Mouse (Mus musculus): ENCODE results near the gene Uso1. TPM values are rescaled to one million over a fixed set of nuclear protein-coding genes. Genes with fewer than 3 reads are reported as not detected.

Gene Uso1
- polyA plus RNA-seq, 1 experiment from 2014 or later: 35.6 TPM

DNA sequence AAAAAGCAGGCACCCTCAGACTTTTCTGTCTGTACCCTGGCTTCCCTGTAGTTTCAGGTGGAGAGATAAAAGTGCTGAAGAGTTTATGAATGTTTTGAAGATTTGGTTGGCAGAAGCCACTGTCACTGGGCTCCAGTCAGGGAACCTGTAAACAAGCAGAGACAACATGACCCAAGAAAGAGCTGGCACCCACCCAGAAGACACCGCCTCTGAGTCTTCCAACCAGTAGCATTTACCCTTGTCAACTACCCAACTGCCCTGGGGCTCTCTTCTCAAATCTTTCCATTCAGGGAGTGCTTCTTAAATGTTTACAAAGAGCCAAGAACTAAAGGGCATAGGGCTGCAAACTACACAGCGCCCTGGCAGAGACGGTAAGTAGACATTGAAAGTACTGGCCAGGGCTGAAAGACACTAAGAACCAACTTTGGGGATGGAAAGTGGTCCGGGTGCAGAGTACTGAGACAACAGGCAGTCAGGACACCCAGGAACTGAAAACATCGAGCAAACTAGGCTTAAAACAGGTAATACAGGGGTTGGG, 26.9 kb upstream of the Uso1 start:
- H3K9me3 ChIP-seq (replicated peaks): no peaks in the 10 kb centered on the region
- H3K27me3 ChIP-seq (replicated peaks): peaks cover 26% of the 10 kb centered on the region
- H3K4me2 ChIP-seq: no peak overlapping the region
- no peak overlapping the region for H3K9ac ChIP-seq
- ATAC-seq: no peak
- no peak overlapping the region for H3K27ac ChIP-seq
- peaks cover 39% of the 10 kb centered on the region for H3K4me1 ChIP-seq
- no peak overlapping the region for H3K4me3 ChIP-seq
- WGBS (ENCODE audit: insufficient replicate concordance): 76% methylated on average over 5 of the region's 5 CpGs
- H3K36me3 ChIP-seq: no peaks in the 10 kb centered on the region

GRCm38 (mm10) chr5:92112175-92112574, 25.6 kb upstream of the Uso1 start:
- Histone ChIP-seq H3K27ac (no peak overlapping the region), H3K9ac (no peak overlapping the region), H3K4me3 (no peak overlapping the region), H3K36me3 (no peaks in the 10 kb centered on the region), H3K27me3 (replicated peaks) (peaks cover 26% of the 10 kb centered on the region), H3K9me3 (replicated peaks) (no peaks in the 10 kb centered on the region), H3K4me1 (peaks cover 30% of the 10 kb centered on the region), H3K4me2 (peak overlapping the region; percentile 40)
- 13% methylated on average over 6 of the region's 6 CpGs for WGBS (ENCODE audit: insufficient replicate concordance)
- no peak for ATAC-seq

DNA sequence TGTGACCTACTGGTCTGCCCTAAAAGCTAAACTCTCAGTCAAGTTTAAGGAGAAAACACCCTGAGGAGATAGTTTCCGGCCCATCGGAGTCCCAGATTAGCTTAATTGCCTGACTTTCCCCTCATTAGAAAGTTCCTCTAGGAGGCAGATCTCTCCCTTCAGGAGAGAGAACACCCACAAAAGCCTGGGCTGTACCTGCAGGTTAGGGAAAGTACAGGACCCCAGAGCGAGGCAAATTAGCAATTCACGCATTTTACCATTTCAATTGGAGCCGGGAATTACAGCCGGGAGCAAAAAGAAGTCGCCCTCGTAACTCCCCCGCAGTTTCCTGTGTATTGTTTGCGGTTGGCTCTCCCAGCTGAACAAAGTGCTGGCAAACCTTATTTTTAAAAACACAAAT, 25.2 kb upstream of the Uso1 start:
- peak overlapping the region; percentile 40 for H3K4me2 ChIP-seq
- 6% methylated on average over 10 of the region's 10 CpGs for WGBS (ENCODE audit: insufficient replicate concordance)
- ATAC-seq: no peak
- H3K4me1 ChIP-seq: peaks cover 30% of the 10 kb centered on the region
- peaks cover 26% of the 10 kb centered on the region for H3K27me3 ChIP-seq (replicated peaks)
- no peak overlapping the region for H3K4me3 ChIP-seq
- no peak overlapping the region for H3K9ac ChIP-seq
- H3K36me3 ChIP-seq: no peaks in the 10 kb centered on the region
- no peak overlapping the region for H3K27ac ChIP-seq
- no peaks in the 10 kb centered on the region for H3K9me3 ChIP-seq (replicated peaks)

GRCm38 (mm10) chr5:92113484-92113883, 24.3 kb upstream of the Uso1 start:
- Histone ChIP-seq H3K27ac (no peak overlapping the region), H3K9ac (peak overlapping the region; percentile 44; the same call in 1 of the 2 replicates), H3K4me1 (peaks cover 30% of the 10 kb centered on the region), H3K9me3 (replicated peaks) (no peaks in the 10 kb centered on the region), H3K27me3 (replicated peaks) (peaks cover 26% of the 10 kb centered on the region), H3K4me3 (no peak overlapping the region), H3K36me3 (no peaks in the 10 kb centered on the region), H3K4me2 (no peak overlapping the region)
- 68% methylated on average over 7 of the region's 7 CpGs for WGBS (ENCODE audit: insufficient replicate concordance)
- ATAC-seq: no peak

GRCm38 (mm10) chr5:92114223-92114622, 23.5 kb upstream of the Uso1 start:
- H3K27me3 ChIP-seq (replicated peaks): peaks cover 26% of the 10 kb centered on the region
- 25% methylated on average over 6 of the region's 6 CpGs for WGBS (ENCODE audit: insufficient replicate concordance)
- H3K36me3 ChIP-seq: no peaks in the 10 kb centered on the region
- H3K4me3 ChIP-seq: no peak overlapping the region
- peak; percentile 72 for ATAC-seq
- H3K27ac ChIP-seq: no peak overlapping the region
- H3K4me2 ChIP-seq: peak overlapping the region; percentile 34
- H3K9me3 ChIP-seq (replicated peaks): no peaks in the 10 kb centered on the region
- peaks cover 30% of the 10 kb centered on the region for H3K4me1 ChIP-seq
- H3K9ac ChIP-seq: 0 out of 2 replicates have a peak overlapping the region, but pooled peaks have one; percentile 39

GRCm38 (mm10) chr5:92114939-92115338, 22.8 kb upstream of the Uso1 start:
- Histone ChIP-seq H3K9ac (no peak overlapping the region), H3K4me1 (peaks cover 30% of the 10 kb centered on the region), H3K4me2 (no peak overlapping the region), H3K27me3 (replicated peaks) (peaks cover 26% of the 10 kb centered on the region), H3K27ac (no peak overlapping the region), H3K36me3 (no peaks in the 10 kb centered on the region), H3K4me3 (no peak overlapping the region), H3K9me3 (replicated peaks) (no peaks in the 10 kb centered on the region)
- WGBS (ENCODE audit: insufficient replicate concordance): 28% methylated on average over 2 of the region's 2 CpGs
- ATAC-seq: peak; percentile 68

- Histone ChIP-seq H3K27me3 (replicated peaks) (peaks cover 16% of the 10 kb centered on the region), H3K4me2 (no peak overlapping the region), H3K4me3 (no peak overlapping the region), H3K9me3 (replicated peaks) (no peaks in the 10 kb centered on the region), H3K36me3 (0 out of 2 replicates have a peak, but pooled peaks cover 3% of the 10 kb centered on the region), H3K4me1 (peaks cover 21% of the 10 kb centered on the region), H3K9ac (no peak overlapping the region), H3K27ac (no peak overlapping the region)
- peak; percentile 57 for ATAC-seq
- 45% methylated on average over 12 of the region's 12 CpGs for WGBS (ENCODE audit: insufficient replicate concordance)
These were observed 19.8 kb upstream of the Uso1 start for GRCm38 (mm10) chr5:92117823-92118403.

GRCm38 (mm10) chr5:92121636-92122035, 16.1 kb upstream of the Uso1 start:
- 74% methylated on average over 4 of the region's 4 CpGs for WGBS (ENCODE audit: insufficient replicate concordance)
- no peaks in the 10 kb centered on the region for H3K9me3 ChIP-seq (replicated peaks)
- H3K9ac ChIP-seq: no peak overlapping the region
- H3K27ac ChIP-seq: no peak overlapping the region
- peaks cover 11% of the 10 kb centered on the region for H3K36me3 ChIP-seq
- H3K27me3 ChIP-seq (replicated peaks): no peaks in the 10 kb centered on the region
- ATAC-seq: no peak
- peaks cover 8% of the 10 kb centered on the region for H3K4me1 ChIP-seq
- no peak overlapping the region for H3K4me2 ChIP-seq
- H3K4me3 ChIP-seq: no peak overlapping the region

GRCm38 (mm10) chr5:92125446-92125845, 12.3 kb upstream of the Uso1 start:
- Histone ChIP-seq H3K27ac (no peak overlapping the region), H3K27me3 (replicated peaks) (no peaks in the 10 kb centered on the region), H3K9ac (no peak overlapping the region), H3K4me1 (peaks cover 44% of the 10 kb centered on the region), H3K4me2 (no peak overlapping the region), H3K4me3 (no peak overlapping the region), H3K9me3 (replicated peaks) (0 out of 2 replicates have a peak, but pooled peaks cover 3% of the 10 kb centered on the region), H3K36me3 (peaks cover 15% of the 10 kb centered on the region)
- ATAC-seq: no peak
- 85% methylated on average over 3 of the region's 3 CpGs for WGBS (ENCODE audit: insufficient replicate concordance)

DNA sequence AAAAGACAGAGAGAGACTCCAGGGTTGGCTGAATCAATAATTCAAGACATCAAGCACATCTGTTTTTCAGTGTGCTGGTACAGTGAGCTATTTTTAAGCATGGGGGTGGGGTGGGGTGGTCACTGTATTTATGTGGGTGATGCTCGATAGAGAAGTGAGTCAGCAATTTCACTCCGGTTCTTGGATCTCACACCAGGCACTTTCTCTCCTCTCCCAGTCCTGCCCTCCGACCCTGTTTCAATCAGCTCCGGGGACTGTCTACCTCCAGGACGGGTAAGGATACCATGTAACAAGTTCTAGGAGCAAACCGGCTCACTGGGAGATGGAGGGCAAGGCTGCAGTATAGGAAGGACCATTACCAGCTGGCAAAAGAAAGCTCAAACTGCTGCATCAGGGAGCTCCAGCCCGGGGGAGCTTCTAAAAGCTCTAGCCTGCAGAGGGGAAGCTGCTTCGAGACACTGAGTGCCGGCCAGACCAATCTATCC, 10.6 kb upstream of the Uso1 start:
- Histone ChIP-seq H3K27ac (peak overlapping the region; percentile 95), H3K4me1 (peaks cover 45% of the 10 kb centered on the region), H3K4me2 (peak overlapping the region; percentile 70), H3K36me3 (peaks cover 32% of the 10 kb centered on the region), H3K9me3 (replicated peaks) (0 out of 2 replicates have a peak, but pooled peaks cover 3% of the 10 kb centered on the region), H3K9ac (peak overlapping the region; percentile 78), H3K27me3 (replicated peaks) (no peaks in the 10 kb centered on the region), H3K4me3 (peak overlapping the region; percentile 63)
- ATAC-seq: peak; percentile 87
- 31% methylated on average over 9 of the region's 9 CpGs for WGBS (ENCODE audit: insufficient replicate concordance)

DNA sequence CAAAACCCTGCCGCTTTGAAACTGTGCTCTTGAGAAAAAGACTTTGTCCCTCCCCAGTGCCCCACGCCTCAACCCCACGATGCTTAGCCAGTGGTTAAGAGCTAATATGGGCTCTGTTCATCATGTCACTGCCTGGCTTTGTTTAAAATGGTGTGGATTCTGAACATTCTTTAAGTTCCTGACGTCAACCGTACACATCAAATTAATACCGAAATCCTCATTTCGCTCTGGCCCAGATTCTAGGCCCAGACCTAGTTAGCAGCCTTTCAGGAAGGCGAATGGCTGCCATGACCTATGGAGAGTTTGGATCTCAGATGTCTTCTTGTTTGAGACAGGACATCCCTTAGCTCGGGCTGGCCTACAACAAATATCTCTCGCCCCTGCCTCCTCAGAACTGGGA, 10.0 kb upstream of the Uso1 start:
- H3K4me2 ChIP-seq: peak overlapping the region; percentile 70

GRCm38 (mm10) chr5:92128570-92128969, 9.2 kb upstream of the Uso1 start:
- peak overlapping the region; percentile 63 for H3K4me3 ChIP-seq
- 0 out of 2 replicates have a peak, but pooled peaks cover 3% of the 10 kb centered on the region for H3K9me3 ChIP-seq (replicated peaks)
- peak overlapping the region; percentile 95 for H3K27ac ChIP-seq
- peak overlapping the region; percentile 78 for H3K9ac ChIP-seq
- peak overlapping the region; percentile 70 for H3K4me2 ChIP-seq
- whole genome bisulfite sequencing (ENCODE audit: insufficient replicate concordance): 7% methylated on average over 8 of the region's 8 CpGs
- ATAC-seq: peak; percentile 90
- H3K4me1 ChIP-seq: peaks cover 59% of the 10 kb centered on the region
- no peaks in the 10 kb centered on the region for H3K27me3 ChIP-seq (replicated peaks)
- H3K36me3 ChIP-seq: peaks cover 31% of the 10 kb centered on the region

More for the DNA sequence above, 10.0 kb upstream of the Uso1 start:
- Histone ChIP-seq H3K4me3 (peak overlapping the region; percentile 63), H3K27me3 (replicated peaks) (no peaks in the 10 kb centered on the region), H3K36me3 (peaks cover 32% of the 10 kb centered on the region), H3K27ac (peak overlapping the region; percentile 95), H3K9me3 (replicated peaks) (0 out of 2 replicates have a peak, but pooled peaks cover 3% of the 10 kb centered on the region), H3K9ac (peak overlapping the region; percentile 78), H3K4me1 (peaks cover 51% of the 10 kb centered on the region)
- 78% methylated on average over 10 of the region's 10 CpGs for WGBS (ENCODE audit: insufficient replicate concordance)
- no peak for ATAC-seq

Measured in liver, embryonic 12.5 days (tissue).